ENCODE assay signal across 12 mouse cellular contexts in genomic region chr9:24777961-24778360, GRCm38 (mm10). TPM values are rescaled to one million over a fixed set of nuclear protein-coding genes. Genes with fewer than 3 reads are reported as not detected.
DNase-seq lines count a peak whose midpoint lies in the region; ATAC-seq lines count a peak whose summit lies in the region.
"Had no signal": no experiment of that assay in that cellular context is flagged by ENCODE, and none has a peak within 500 bp of the region (broad histone marks: within the 10 kb centered on the region; RNA-seq: fewer than 3 reads in every experiment).

No protein-coding gene starts in this region.

- no peak for ATAC-seq in heart, embryonic 14.5 days (ENCODE audit: insufficient number of reproducible peaks, insufficient read depth, low FRiP score, low read depth)
- no peak for ATAC-seq in limb, embryonic 15.5 days (ENCODE audit: insufficient number of reproducible peaks, low FRiP score, low TSS enrichment, low read depth)
- ATAC-seq in megakaryocyte, adult 5-6 weeks (ENCODE audit: poor library complexity, severe bottlenecking): no peak

- H3K27ac ChIP-seq in heart, embryonic 14.5 days (replicated peaks in 1 of 2; ENCODE audit: control insufficient read depth in 1 of 2, insufficient read depth in 1 of 2, low read depth in 2 of 2, low read length in 2 of 2): peak overlapping the region; percentile 87 to 96
- H3K27ac ChIP-seq in limb, embryonic 15.5 days: no peak overlapping the region

- intact Hi-C loops in left cerebral cortex, postnatal 4 days (cut with DNase I): loop anchor here (10.0 kb wide), 1 partner anchor 247 kb away; no protein-coding TSS in a partner anchor
- intact Hi-C loops in left cerebral cortex, postnatal 10 days (cut with DNase I): loop anchor here (5.0 kb wide), 1 partner anchor 249 kb away; no protein-coding TSS in a partner anchor

- H3K9me3 ChIP-seq in heart, embryonic 14.5 days (ENCODE audit: control insufficient read depth, low read length): no peaks in the 10 kb centered on the region
- no peaks in the 10 kb centered on the region for H3K9me3 ChIP-seq in limb, embryonic 15.5 days

- H3K4me1 ChIP-seq in heart, embryonic 14.5 days (ENCODE audit: control insufficient read depth in 2 of 2, insufficient read depth in 2 of 2, low read length in 2 of 2): peaks cover 13 to 54% of the 10 kb centered on the region in 2 experiments
- peaks cover 28% of the 10 kb centered on the region for H3K4me1 ChIP-seq in limb, embryonic 15.5 days

- DNase-seq in left cerebral cortex, postnatal 4 days: peak; percentile 17
- no peak for DNase-seq in left cerebral cortex, postnatal 10 days (ENCODE audit: extremely low spot score in 1 of 2, low spot score in 2 of 2)
- DNase-seq in embryo, embryonic 10 days (ENCODE audit: low spot score): peak; percentile 70
- DNase-seq in urinary bladder, postnatal 10 days (ENCODE audit: low spot score): no peak
- no peak for DNase-seq in spleen, adult 18-20 months
- DNase-seq: adrenal gland, postnatal 36 days; lung, postnatal 10 days had no signal

- no peaks in the 10 kb centered on the region for H3K27me3 ChIP-seq in heart, embryonic 14.5 days (ENCODE audit: control insufficient read depth, insufficient read depth, low read length)
- peaks cover 98% of the 10 kb centered on the region for H3K27me3 ChIP-seq in limb, embryonic 15.5 days
- H3K27me3 ChIP-seq: CH12.LX had no signal

- no peaks in the 10 kb centered on the region for H3K36me3 ChIP-seq in heart, embryonic 14.5 days (ENCODE audit: control insufficient read depth, insufficient read depth, low read length)
- H3K36me3 ChIP-seq in limb, embryonic 15.5 days: no peaks in the 10 kb centered on the region

- peak overlapping the region; percentile 46 to 50 for H3K4me3 ChIP-seq in heart, embryonic 14.5 days (ENCODE audit: control insufficient read depth in 1 of 2, insufficient read depth in 1 of 2, low read depth in 1 of 2, low read length in 2 of 2)
- 0 out of 2 replicates have a peak overlapping the region, but pooled peaks have one; percentile 1 for H3K4me3 ChIP-seq in limb, embryonic 15.5 days

- H3K9ac ChIP-seq in heart, embryonic 14.5 days (ENCODE audit: low read length): peak overlapping the region; percentile 100
- no peak overlapping the region for H3K9ac ChIP-seq in limb, embryonic 15.5 days

- H3K4me2 ChIP-seq in heart, embryonic 14.5 days (ENCODE audit: low read length): peak overlapping the region; percentile 92
- no peak overlapping the region for H3K4me2 ChIP-seq in limb, embryonic 15.5 days

- under 1% methylated on average over 14 of the region's 14 CpGs for WGBS in heart, embryonic 14.5 days
- under 1% methylated on average over 14 of the region's 14 CpGs for WGBS in limb, embryonic 15.5 days

RNA-seq across cellular contexts. Expression of gene Tbx20, which starts 3.9 kb away (rescaled TPM):
- total RNA-seq in left cerebral cortex, postnatal 4 days (2021): not detected
- not detected for total RNA-seq in left cerebral cortex, postnatal 10 days (2021)
- polyA plus RNA-seq in heart, embryonic 14.5 days (2014; fragmentation: Nextera tagmentation; extraction: Ambion mirVana): 69.0 and 80.6 TPM in 2 replicates
- 0.01 TPM in 1 of 2 replicates, not detected in the other for polyA plus RNA-seq in limb, embryonic 15.5 days (2015; fragmentation: Nextera tagmentation; extraction: Ambion mirVana)
- total RNA-seq in megakaryocyte, adult 5-6 weeks (2015): not detected in 2 replicates
- not detected in 2 replicates for total RNA-seq in megakaryocyte, adult 5-6 weeks (2017)
- total RNA-seq: CH12.LX; gastrocnemius, adult 8-10 months had no signal

Comparison
In these comparisons a context has a peak if more than half of its experiments do, and no peak if none do; other contexts are left out.
1. DNase-seq: peak in left cerebral cortex, postnatal 4 days (single experiment) and embryo, embryonic 10 days (single experiment); none in left cerebral cortex, postnatal 10 days (0 of 2), urinary bladder, postnatal 10 days (single experiment) and spleen, adult 18-20 months (0 of 2).